Mouse (Mus musculus): Measurements from ENCODE around the gene Msl2. TPM values are rescaled to one million over a fixed set of nuclear protein-coding genes. Genes with fewer than 3 reads are reported as not detected.

Msl2 gene
- total RNA-seq, 1 experiment: 21.3 TPM

GRCm38 (mm10) chr9:101074332-101075021, 576 bp downstream of the Msl2 start:
- in situ Hi-C loops (cut with MboI; ENCODE audit: low sequenced_read_pairs in 2 of 2, unreplicated experiment in 2 of 2): no loop called here
- Histone ChIP-seq H3K9ac (ENCODE audit: insufficient read depth, low read depth, low read length, poor library complexity, severe bottlenecking) (peak overlapping the region; percentile 96), H3K36me3 (ENCODE audit: control insufficient read depth, insufficient read depth, low read length, poor library complexity, severe bottlenecking) (no peaks in the 10 kb centered on the region), H3K4me1 (ENCODE audit: control insufficient read depth in 2 of 2, insufficient read depth in 2 of 2, low read length in 2 of 2, poor library complexity in 1 of 2) (peaks cover 0 to 8% of the 10 kb centered on the region in 2 experiments; a peak in 2 of 4 replicates), H3K9me3 (ENCODE audit: control insufficient read depth, insufficient read depth, low read depth, low read length) (no peaks in the 10 kb centered on the region), H3K4me3 (ENCODE audit: insufficient read depth in 1 of 2, low read depth in 1 of 2, low read length in 2 of 2, poor library complexity in 1 of 2, severe bottlenecking in 1 of 2) (peak overlapping the region; percentile 93 to 96), H3K27ac (ENCODE audit: insufficient read depth, low read depth, low read length, poor library complexity, severe bottlenecking) (peak overlapping the region; percentile 95)
- no peak for TF ChIP-seq HCFC1 (IDR thresholded peaks at IDR 0.05; ENCODE audit: borderline replicate concordance, insufficient read depth, low read length)
- no peak for TF ChIP-seq ZC3H11A (IDR thresholded peaks at IDR 0.05; ENCODE audit: borderline replicate concordance, low read depth, low read length)
- TF ChIP-seq CHD2 (IDR thresholded peaks at IDR 0.05; ENCODE audit: low read depth, low read length): no peak
- no peak for TF ChIP-seq ZNF384 (IDR thresholded peaks at IDR 0.05; ENCODE audit: low read depth, low read length)
- TF ChIP-seq MAFK (IDR thresholded peaks at IDR 0.05; ENCODE audit: insufficient read depth, low read depth, low read length): no peak
- no peak for DNase-seq (ENCODE audit: low read depth, low spot score)

GRCm38 (mm10) chr9:101075091-101075581, 1.2 kb downstream of the Msl2 start:
- H3K4me1 ChIP-seq (ENCODE audit: control insufficient read depth in 2 of 2, insufficient read depth in 2 of 2, low read length in 2 of 2, poor library complexity in 1 of 2): peaks cover 0 to 8% of the 10 kb centered on the region in 2 experiments; a peak in 2 of 4 replicates

GRCm38 (mm10) chr9:101075694-101076093, 1.8 kb downstream of the Msl2 start:
- TF ChIP-seq CHD2 (IDR thresholded peaks at IDR 0.05; ENCODE audit: low read depth, low read length): no peak
- no peak for TF ChIP-seq HCFC1 (IDR thresholded peaks at IDR 0.05; ENCODE audit: borderline replicate concordance, insufficient read depth, low read length)
- TF ChIP-seq MAFK (IDR thresholded peaks at IDR 0.05; ENCODE audit: insufficient read depth, low read depth, low read length): no peak
- peak overlapping the region; percentile 93 to 96 for H3K4me3 ChIP-seq (ENCODE audit: insufficient read depth in 1 of 2, low read depth in 1 of 2, low read length in 2 of 2, poor library complexity in 1 of 2, severe bottlenecking in 1 of 2)
- no peaks in the 10 kb centered on the region for H3K36me3 ChIP-seq (ENCODE audit: control insufficient read depth, insufficient read depth, low read length, poor library complexity, severe bottlenecking)
- H3K4me1 ChIP-seq (ENCODE audit: control insufficient read depth in 2 of 2, insufficient read depth in 2 of 2, low read length in 2 of 2, poor library complexity in 1 of 2): peaks cover 0 to 8% of the 10 kb centered on the region in 2 experiments; a peak in 2 of 4 replicates
- H3K9ac ChIP-seq (ENCODE audit: insufficient read depth, low read depth, low read length, poor library complexity, severe bottlenecking): peak overlapping the region; percentile 96; the same call in 1 of the 2 replicates
- in situ Hi-C loops (cut with MboI; ENCODE audit: low sequenced_read_pairs in 2 of 2, unreplicated experiment in 2 of 2): no loop called here
- DNase-seq (ENCODE audit: low read depth, low spot score): no peak
- no peak overlapping the region for H3K27ac ChIP-seq (ENCODE audit: insufficient read depth, low read depth, low read length, poor library complexity, severe bottlenecking)
- no peaks in the 10 kb centered on the region for H3K9me3 ChIP-seq (ENCODE audit: control insufficient read depth, insufficient read depth, low read depth, low read length)

More at GRCm38 (mm10) chr9:101075091-101075581, 1.2 kb downstream of the Msl2 start:
- Histone ChIP-seq H3K9ac (ENCODE audit: insufficient read depth, low read depth, low read length, poor library complexity, severe bottlenecking) (peak overlapping the region; percentile 96), H3K4me3 (ENCODE audit: insufficient read depth in 1 of 2, low read depth in 1 of 2, low read length in 2 of 2, poor library complexity in 1 of 2, severe bottlenecking in 1 of 2) (peak overlapping the region; percentile 93 to 96), H3K27ac (ENCODE audit: insufficient read depth, low read depth, low read length, poor library complexity, severe bottlenecking) (peak overlapping the region; percentile 95), H3K36me3 (ENCODE audit: control insufficient read depth, insufficient read depth, low read length, poor library complexity, severe bottlenecking) (no peaks in the 10 kb centered on the region), H3K9me3 (ENCODE audit: control insufficient read depth, insufficient read depth, low read depth, low read length) (no peaks in the 10 kb centered on the region)
- DNase-seq (ENCODE audit: low read depth, low spot score): no peak
- TF ChIP-seq CHD2 (IDR thresholded peaks at IDR 0.05; ENCODE audit: low read depth, low read length): no peak
- no peak for TF ChIP-seq HCFC1 (IDR thresholded peaks at IDR 0.05; ENCODE audit: borderline replicate concordance, insufficient read depth, low read length)
- TF ChIP-seq ZNF384 (IDR thresholded peaks at IDR 0.05; ENCODE audit: low read depth, low read length): no peak
- TF ChIP-seq ZC3H11A (IDR thresholded peaks at IDR 0.05; ENCODE audit: borderline replicate concordance, low read depth, low read length): no peak
- no peak for TF ChIP-seq MAFK (IDR thresholded peaks at IDR 0.05; ENCODE audit: insufficient read depth, low read depth, low read length)
- in situ Hi-C loops (cut with MboI; ENCODE audit: low sequenced_read_pairs in 2 of 2, unreplicated experiment in 2 of 2): no loop called here

GRCm38 (mm10) chr9:101076095-101076875, 2.4 kb downstream of the Msl2 start:
- H3K36me3 ChIP-seq (ENCODE audit: control insufficient read depth, insufficient read depth, low read length, poor library complexity, severe bottlenecking): no peaks in the 10 kb centered on the region
- DNase-seq (ENCODE audit: low read depth, low spot score): no peak
- no peak overlapping the region for H3K27ac ChIP-seq (ENCODE audit: insufficient read depth, low read depth, low read length, poor library complexity, severe bottlenecking)
- peak overlapping the region; percentile 93 to 96 for H3K4me3 ChIP-seq (ENCODE audit: insufficient read depth in 1 of 2, low read depth in 1 of 2, low read length in 2 of 2, poor library complexity in 1 of 2, severe bottlenecking in 1 of 2)
- peak overlapping the region; percentile 96 for H3K9ac ChIP-seq (ENCODE audit: insufficient read depth, low read depth, low read length, poor library complexity, severe bottlenecking)
- TF ChIP-seq CHD2 (IDR thresholded peaks at IDR 0.05; ENCODE audit: low read depth, low read length) (no peak), HCFC1 (IDR thresholded peaks at IDR 0.05; ENCODE audit: borderline replicate concordance, insufficient read depth, low read length) (no peak), ZC3H11A (IDR thresholded peaks at IDR 0.05; ENCODE audit: borderline replicate concordance, low read depth, low read length) (no peak), ZNF384 (IDR thresholded peaks at IDR 0.05; ENCODE audit: low read depth, low read length) (no peak), MAFK (IDR thresholded peaks at IDR 0.05; ENCODE audit: insufficient read depth, low read depth, low read length) (no peak)
- no peaks in the 10 kb centered on the region for H3K9me3 ChIP-seq (ENCODE audit: control insufficient read depth, insufficient read depth, low read depth, low read length)
- H3K4me1 ChIP-seq (ENCODE audit: control insufficient read depth in 2 of 2, insufficient read depth in 2 of 2, low read length in 2 of 2, poor library complexity in 1 of 2): peaks cover 0 to 8% of the 10 kb centered on the region in 2 experiments; a peak in 2 of 4 replicates
- in situ Hi-C loops (cut with MboI; ENCODE audit: low sequenced_read_pairs in 2 of 2, unreplicated experiment in 2 of 2): no loop called here

All from ES-E14 (cell line).